Mouse (Mus musculus) ES-E14 (cell line): Measurements from ENCODE around the gene Tnr. TPM values are rescaled to one million over a fixed set of nuclear protein-coding genes. Genes with fewer than 3 reads are reported as not detected.

Experiments
- DNase-seq: peaks from one replicate; pipeline ENCODE4 v3.0.0-alpha.2; 2013; ENCODE audit warnings: low read depth, low spot score
- H3K27ac ChIP-seq: 2 replicates; pipeline ENCODE4 v1.5.1; 2012; ENCODE audit warnings: low read depth, mild to moderate bottlenecking, low read length, moderate library complexity, mixed read lengths; ENCODE audit not compliant: poor library complexity, insufficient read depth, severe bottlenecking
- H3K36me3 ChIP-seq: 2 replicates; pipeline ENCODE4 v1.6.1; 2012; ENCODE audit warnings: mild to moderate bottlenecking, low read length, moderate library complexity, mixed read lengths; ENCODE audit not compliant: control insufficient read depth, poor library complexity, insufficient read depth, severe bottlenecking
- H3K4me1 ChIP-seq, 2 experiments: fragments of 150-350 bp in 1 of 2; sonication (generic) in 1 of 2; 2 replicates each; pipeline ENCODE4 v1.6.1; 2012; ENCODE audit warnings: low read length in 2 of 2, mild to moderate bottlenecking in 1 of 2, mixed read lengths in 1 of 2; ENCODE audit not compliant: control insufficient read depth in 2 of 2, insufficient read depth in 2 of 2, poor library complexity in 1 of 2
- H3K4me3 ChIP-seq, 2 experiments: fragments of 150-350 bp in 1 of 2; sonication (generic) in 1 of 2; 2 replicates each; pipeline ENCODE4 v1.5.1; 2012; ENCODE audit warnings: low read length in 2 of 2, low read depth in 1 of 2, mild to moderate bottlenecking in 1 of 2, mixed read lengths in 1 of 2; ENCODE audit not compliant: insufficient read depth in 1 of 2, poor library complexity in 1 of 2, severe bottlenecking in 1 of 2
- H3K9ac ChIP-seq: 2 replicates; pipeline ENCODE4 v1.6.1; 2012; ENCODE audit warnings: low read depth, mild to moderate bottlenecking, low read length, mixed read lengths; ENCODE audit not compliant: poor library complexity, insufficient read depth, severe bottlenecking
- H3K9me3 ChIP-seq: fragments of 150-350 bp; sonication (generic); 2 replicates; pipeline ENCODE4 v1.6.1; 2012; ENCODE audit warnings: low read depth, mild to moderate bottlenecking, low read length; ENCODE audit not compliant: control insufficient read depth, insufficient read depth
- CHD2 ChIP-seq: IDR thresholded peaks from 2 replicates; pipeline ENCODE4 v1.6.1; 2014; ENCODE audit warnings: mild to moderate bottlenecking, low read depth, low read length, inconsistent platforms
- HCFC1 ChIP-seq: IDR thresholded peaks from 2 replicates; pipeline ENCODE4 v1.6.1; 2012; ENCODE audit warnings: low read length, inconsistent platforms, borderline replicate concordance; ENCODE audit not compliant: insufficient read depth
- MAFK ChIP-seq: IDR thresholded peaks from 2 replicates; pipeline ENCODE4 v1.6.1; 2014; ENCODE audit warnings: mild to moderate bottlenecking, low read depth, low read length, inconsistent platforms; ENCODE audit not compliant: insufficient read depth
- ZC3H11A ChIP-seq: IDR thresholded peaks from 2 replicates; pipeline ENCODE4 v1.6.1; 2012; ENCODE audit warnings: low read depth, mild to moderate bottlenecking, inconsistent platforms, low read length, borderline replicate concordance
- ZNF384 ChIP-seq: IDR thresholded peaks from 2 replicates; pipeline ENCODE4 v1.6.1; 2012; ENCODE audit warnings: low read depth, low read length, inconsistent platforms
- in situ Hi-C, 2 experiments: fragments of 600-800 bp; cut with MboI; formaldehyde crosslinking; loops; one replicate each; pipeline ENCODE4 v1.15.1; 2025; ENCODE audit warnings: low sequenced_read_pairs in 2 of 2, inconsistent platforms in 1 of 2; ENCODE audit not compliant: unreplicated experiment in 2 of 2
- total RNA-seq: library from RNA; depleted of rRNA; stranded (reverse); fragments of 300-350 nt; gene quantifications from 2 replicates; pipeline ENCODE4 v1.2.3, GENCODE M21; 2012

The Tnr gene
- total RNA-seq, 1 experiment: not detected

DNA sequence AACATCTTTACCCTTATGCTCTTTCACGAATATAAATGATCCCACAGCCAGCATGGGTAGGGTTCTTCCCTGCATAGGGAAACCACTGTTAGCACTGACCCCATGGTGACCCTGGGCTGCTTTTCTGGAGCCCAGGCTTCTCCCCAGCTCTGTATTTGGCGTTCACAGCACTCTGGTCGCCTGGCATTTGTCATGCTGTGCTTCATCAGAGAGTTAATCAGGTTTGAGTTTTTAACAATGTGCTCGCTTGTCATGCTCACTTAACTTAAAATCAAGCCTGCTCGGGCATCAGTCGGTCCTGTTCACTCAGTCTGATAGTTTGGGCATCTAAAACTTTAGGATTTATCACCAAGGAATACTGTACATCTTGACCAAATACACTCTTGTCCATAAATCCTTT is 227.3 kb downstream of the Tnr start:
- TF ChIP-seq ZNF384: no peak
- TF ChIP-seq ZC3H11A: no peak
- TF ChIP-seq CHD2: no peak
- TF ChIP-seq MAFK: no peak
- no peak for TF ChIP-seq HCFC1
- no peak overlapping the region for H3K27ac ChIP-seq
- in situ Hi-C loops: no loop called here

DNA sequence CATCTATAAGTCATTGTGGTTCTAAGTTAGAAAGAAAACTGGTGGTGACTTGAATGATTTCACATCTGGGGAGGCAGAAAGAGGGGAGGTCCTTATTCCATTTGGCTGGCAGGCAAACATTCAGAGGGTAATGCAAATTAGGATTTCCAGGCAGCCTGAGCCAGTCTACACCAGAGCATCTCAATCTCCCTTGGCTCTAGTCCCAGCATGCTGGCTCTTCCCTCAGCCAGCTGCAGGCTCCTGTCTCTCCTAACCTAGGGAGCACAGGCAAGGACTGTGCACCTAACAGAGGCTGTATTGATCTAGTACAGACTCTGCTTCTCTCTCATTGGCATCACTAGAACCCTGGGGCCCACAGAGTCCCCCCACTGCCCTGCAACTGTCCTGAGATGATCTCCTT is 237.4 kb downstream of the Tnr start:
- Histone ChIP-seq H3K36me3 (no peaks in the 10 kb centered on the region), H3K4me1 (no peaks in the 10 kb centered on the region), H3K9me3 (no peaks in the 10 kb centered on the region), H3K27ac (no peak overlapping the region), H3K4me3 (no peak overlapping the region), H3K9ac (no peak overlapping the region)
- in situ Hi-C loops: no loop called here
- DNase-seq: no peak
- TF ChIP-seq MAFK (no peak), ZC3H11A (no peak), CHD2 (no peak), HCFC1 (no peak), ZNF384 (no peak)

More for the DNA sequence above, 227.3 kb downstream of the Tnr start:
- Histone ChIP-seq H3K9ac (no peak overlapping the region), H3K4me1 (no peaks in the 10 kb centered on the region), H3K36me3 (no peaks in the 10 kb centered on the region), H3K9me3 (no peaks in the 10 kb centered on the region), H3K4me3 (no peak overlapping the region)
- DNase-seq: no peak

DNA sequence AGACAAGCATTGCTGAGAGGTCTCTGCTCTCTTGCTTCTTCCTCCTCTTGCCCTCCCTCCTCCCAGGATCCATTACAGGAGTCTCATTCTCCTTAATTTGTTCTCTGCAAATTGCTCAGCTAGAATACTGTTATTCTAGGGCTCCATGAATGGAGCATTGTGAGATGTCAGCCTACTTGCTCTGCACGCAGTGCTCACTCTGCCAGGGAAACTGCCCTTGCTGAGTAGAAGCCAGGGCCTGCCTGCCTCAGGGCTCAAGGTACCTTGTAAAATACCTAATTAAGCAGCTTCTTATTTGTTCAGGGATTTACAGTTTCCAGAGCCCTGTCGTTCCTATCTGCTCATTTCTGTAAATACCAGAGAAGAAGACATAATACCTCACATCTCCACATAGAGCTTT is 240.3 kb downstream of the Tnr start:
- DNase-seq: no peak
- no peak overlapping the region for H3K4me3 ChIP-seq
- H3K36me3 ChIP-seq: no peaks in the 10 kb centered on the region
- no peaks in the 10 kb centered on the region for H3K4me1 ChIP-seq
- no peak overlapping the region for H3K9ac ChIP-seq
- TF ChIP-seq CHD2: no peak
- no peak for TF ChIP-seq HCFC1
- TF ChIP-seq MAFK: no peak
- no peak for TF ChIP-seq ZNF384
- TF ChIP-seq ZC3H11A: no peak
- H3K27ac ChIP-seq: no peak overlapping the region
- in situ Hi-C loops: no loop called here
- no peaks in the 10 kb centered on the region for H3K9me3 ChIP-seq

DNA sequence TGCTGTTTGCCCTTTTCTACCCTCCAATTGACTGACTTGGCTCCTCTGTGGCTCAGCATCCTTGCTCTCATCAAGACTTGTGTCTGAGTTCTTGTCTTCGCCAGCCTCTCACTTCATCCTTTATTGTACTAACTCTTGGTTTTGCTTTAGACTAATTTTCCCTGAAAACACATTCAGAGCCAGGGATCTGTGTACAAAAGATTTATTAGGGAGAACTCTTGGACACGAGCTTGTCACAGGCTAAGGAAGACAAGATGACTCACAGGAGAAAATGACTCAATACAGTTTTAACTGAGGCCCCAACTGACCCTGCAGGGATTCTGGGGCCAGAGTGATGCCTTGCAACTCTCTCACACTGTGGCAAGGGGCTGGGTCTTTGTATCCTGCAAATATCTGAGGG is 241.3 kb downstream of the Tnr start:
- TF ChIP-seq ZNF384: no peak
- no peak for TF ChIP-seq ZC3H11A
- TF ChIP-seq CHD2: no peak
- no peak for TF ChIP-seq MAFK
- TF ChIP-seq HCFC1: no peak
- no peak for DNase-seq

DNA sequence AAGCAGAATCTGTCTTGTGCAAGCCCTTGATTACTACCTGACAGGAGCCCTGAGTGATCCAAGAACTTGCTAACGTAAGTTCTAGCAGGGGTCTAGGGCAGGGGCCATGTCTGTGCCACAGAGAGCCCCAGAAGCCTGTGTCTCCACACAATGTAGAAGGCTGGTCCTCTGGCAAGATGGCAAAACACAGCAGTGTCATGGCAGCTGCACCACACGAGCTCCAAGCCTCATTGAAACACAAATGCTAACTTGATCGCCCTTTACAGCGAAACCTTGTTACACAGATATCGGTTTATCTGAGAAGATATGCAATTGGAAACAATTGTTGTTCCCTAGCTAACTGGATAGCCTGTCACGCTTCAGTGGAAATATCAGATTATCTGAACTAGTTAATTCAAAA is 246.4 kb downstream of the Tnr start:
- Histone ChIP-seq H3K4me1 (no peaks in the 10 kb centered on the region), H3K27ac (no peak overlapping the region), H3K9ac (no peak overlapping the region), H3K9me3 (no peaks in the 10 kb centered on the region), H3K36me3 (no peaks in the 10 kb centered on the region), H3K4me3 (no peak overlapping the region)
- TF ChIP-seq HCFC1 (no peak), MAFK (no peak), ZNF384 (no peak)
- in situ Hi-C loops: no loop called here
- no peak for DNase-seq

More for the DNA sequence above, 241.3 kb downstream of the Tnr start:
- Histone ChIP-seq H3K36me3 (no peaks in the 10 kb centered on the region), H3K9ac (no peak overlapping the region), H3K4me1 (no peaks in the 10 kb centered on the region), H3K4me3 (no peak overlapping the region), H3K27ac (no peak overlapping the region), H3K9me3 (no peaks in the 10 kb centered on the region)
- in situ Hi-C loops: no loop called here
